Mouse (Mus musculus) kidney, embryonic 15.5 days (tissue): Measurements from ENCODE around the gene Sun3. TPM values are rescaled to one million over a fixed set of nuclear protein-coding genes. Genes with fewer than 3 reads are reported as not detected.

Experiments used
- ATAC-seq: fragments of 200-750 bp; cut with Nextera tagmentation; replicated peaks from 2 replicates; pipeline ENCODE4 v1.8.0; 2017; ENCODE audit warnings: moderate TSS enrichment; ENCODE audit not compliant: low FRiP score
- H3K27ac ChIP-seq: fragments of 300-500 bp; sonication (generic); 2 replicates; pipeline ENCODE4 v1.5.1; 2015; ENCODE audit warnings: mild to moderate bottlenecking, inconsistent platforms
- H3K27me3 ChIP-seq: fragments of 300-500 bp; sonication (generic); 2 replicates; pipeline ENCODE4 v1.6.1; 2015; ENCODE audit warnings: inconsistent platforms
- H3K36me3 ChIP-seq: fragments of 300-500 bp; sonication (generic); 2 replicates; pipeline ENCODE4 v1.6.1; 2015; ENCODE audit warnings: inconsistent platforms
- H3K4me1 ChIP-seq: fragments of 300-500 bp; sonication (generic); 2 replicates; pipeline ENCODE4 v1.6.1; 2015; ENCODE audit warnings: inconsistent platforms
- H3K4me2 ChIP-seq: fragments of 300-500 bp; sonication (generic); 2 replicates; pipeline ENCODE4 v1.6.1; 2015; ENCODE audit warnings: moderate library complexity, mild to moderate bottlenecking, inconsistent platforms
- H3K4me3 ChIP-seq: fragments of 300-500 bp; sonication (generic); replicated peaks from 2 replicates; pipeline ENCODE4 v1.5.1; 2015; ENCODE audit warnings: mild to moderate bottlenecking, inconsistent platforms
- H3K9ac ChIP-seq: fragments of 300-500 bp; sonication (generic); 2 replicates; pipeline ENCODE4 v1.6.1; 2015; ENCODE audit warnings: mild to moderate bottlenecking, inconsistent platforms
- H3K9me3 ChIP-seq: fragments of 300-500 bp; sonication (generic); replicated peaks from 2 replicates; pipeline ENCODE4 v1.6.1; 2016; ENCODE audit warnings: inconsistent platforms
- WGBS: fragments of 180-500 bp; shearing (Covaris S2); methylation state at CpG from one replicate; pipeline ENCODE4 v1.1.7; 2015; ENCODE audit warnings: mixed read lengths; 5-methylcytosine and 5-hydroxymethylcytosine counted together
- polyA plus RNA-seq: library from polyadenylated mRNA; unstranded; fragments of >200 nt; fragmentation: Nextera tagmentation; extraction: Ambion mirVana; gene quantifications from 2 replicates; pipeline ENCODE4 v1.2.1, GENCODE M21; 2015

Gene Sun3
- polyA plus RNA-seq, 1 experiment from 2014 or later = not detected

- Histone ChIP-seq H3K4me3 (no peak within 1 kb of the TSS), H3K9me3 (no peaks in the 10 kb centered on the region), H3K4me1 (peaks cover 12% of the 10 kb centered on the region; the same call in 1 of the 2 replicates), H3K27me3 (no peaks in the 10 kb centered on the region; the same call in 1 of the 2 replicates), H3K4me2 (no peak within 1 kb of the TSS), H3K36me3 (no peaks in the 10 kb centered on the region), H3K27ac (no peak within 1 kb of the TSS), H3K9ac (no peak within 1 kb of the TSS)
- WGBS = 84% methylated on average over 3 of the region's 3 CpGs
- ATAC-seq = no peak
Measured at GRCm38 (mm10) chr11:8973166-8973565, 75.6 kb downstream of the Sun3 start, which contains the start of gene Pkd1l1. Gene Pkd1l1, minus strand, starts transcription at chr11:8973266.

GRCm38 (mm10) chr11:8972093-8972492 is 76.7 kb downstream of the Sun3 start:
- no peak overlapping the region for H3K27ac ChIP-seq
- no peaks in the 10 kb centered on the region for H3K36me3 ChIP-seq
- no peak overlapping the region for H3K4me3 ChIP-seq
- H3K9ac ChIP-seq = no peak overlapping the region
- H3K4me1 ChIP-seq = peaks cover 12% of the 10 kb centered on the region; the same call in 1 of the 2 replicates
- H3K4me2 ChIP-seq = no peak overlapping the region
- H3K27me3 ChIP-seq = no peaks in the 10 kb centered on the region; the same call in 1 of the 2 replicates
- WGBS = 89% methylated on average over 6 of the region's 6 CpGs
- ATAC-seq = no peak
- H3K9me3 ChIP-seq = no peaks in the 10 kb centered on the region

DNA sequence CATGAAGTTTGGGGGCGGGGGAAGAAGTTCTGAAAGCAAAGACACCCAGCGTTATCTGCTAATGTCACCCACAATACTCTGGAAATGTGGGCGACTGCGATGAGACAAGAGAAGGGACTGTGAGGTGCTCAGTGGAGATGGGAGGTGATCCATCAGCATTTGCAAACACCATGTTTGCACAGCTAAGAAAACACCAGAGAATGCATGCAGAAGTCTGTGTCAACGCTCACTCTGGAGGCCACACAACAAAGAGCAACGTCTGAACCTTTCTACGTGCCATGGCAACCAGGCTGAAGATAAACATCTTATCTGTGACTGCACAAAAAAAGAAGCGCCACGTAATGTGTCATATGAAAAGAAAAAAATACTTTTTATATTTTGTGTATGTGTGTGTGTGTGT is 78.3 kb downstream of the Sun3 start:
- Histone ChIP-seq H3K27ac (no peak overlapping the region), H3K4me2 (no peak overlapping the region), H3K27me3 (no peaks in the 10 kb centered on the region; the same call in 1 of the 2 replicates), H3K4me3 (no peak overlapping the region), H3K9me3 (no peaks in the 10 kb centered on the region), H3K4me1 (no peaks in the 10 kb centered on the region), H3K9ac (no peak overlapping the region), H3K36me3 (no peaks in the 10 kb centered on the region)
- no peak for ATAC-seq
- 69% methylated on average over 9 of the region's 9 CpGs for WGBS

- no peak overlapping the region for H3K4me3 ChIP-seq
- no peaks in the 10 kb centered on the region for H3K36me3 ChIP-seq
- no peak overlapping the region for H3K9ac ChIP-seq
- 96% methylated on average over 7 of the region's 7 CpGs for WGBS
- no peaks in the 10 kb centered on the region for H3K9me3 ChIP-seq
- H3K27ac ChIP-seq = no peak overlapping the region
- no peaks in the 10 kb centered on the region; the same call in 1 of the 2 replicates for H3K27me3 ChIP-seq
- no peak overlapping the region for H3K4me2 ChIP-seq
- ATAC-seq = no peak
- no peaks in the 10 kb centered on the region for H3K4me1 ChIP-seq
Measured at GRCm38 (mm10) chr11:8968094-8968493, 80.7 kb downstream of the Sun3 start.

Other genes starting within 250 kb of the Sun3 start
- gene Pkd1l1, start 75.7 kb downstream of the Sun3 start, polyA plus RNA-seq = 0.21 and 0.44 TPM in 2 replicates
- 22.1 and 22.3 TPM in 2 replicates for gene Hus1, start 37.8 kb downstream of the Sun3 start, polyA plus RNA-seq
- gene Gm11992, start 397 bp downstream of the Sun3 start, polyA plus RNA-seq = 3.2 and 3.8 TPM in 2 replicates
- gene Upp1, start 69.1 kb upstream of the Sun3 start, polyA plus RNA-seq = 11.4 and 12.4 TPM in 2 replicates
- gene Abca13, start 143.0 kb upstream of the Sun3 start, polyA plus RNA-seq = 0.16 and 0.17 TPM in 2 replicates